Mouse (Mus musculus) kidney, embryonic 16.5 days (tissue): ENCODE measurements around the gene Btbd11. TPM values are rescaled to one million over a fixed set of nuclear protein-coding genes. Genes with fewer than 3 reads are reported as not detected.

Experiments
- ATAC-seq: fragments of 200-750 bp; cut with Nextera tagmentation; 2 replicates; pipeline ENCODE4 v1.8.0; 2017; ENCODE audit warnings: moderate TSS enrichment; ENCODE audit not compliant: low FRiP score, low TSS enrichment
- H3K27ac ChIP-seq: fragments of 300-500 bp; sonication (generic); 2 replicates; pipeline ENCODE4 v1.5.1; 2014; ENCODE audit warnings: low read length
- H3K27me3 ChIP-seq: fragments of 300-500 bp; sonication (generic); 2 replicates; pipeline ENCODE4 v1.6.1; 2014; ENCODE audit warnings: low read length, control low read depth, mixed read lengths; ENCODE audit not compliant: insufficient read depth
- H3K36me3 ChIP-seq: fragments of 300-500 bp; sonication (generic); 2 replicates; pipeline ENCODE4 v1.6.1; 2014; ENCODE audit warnings: low read length, control low read depth, mixed read lengths; ENCODE audit not compliant: insufficient read depth
- H3K4me1 ChIP-seq: fragments of 300-500 bp; sonication (generic); 2 replicates; pipeline ENCODE4 v1.6.1; 2014; ENCODE audit warnings: low read length, control low read depth, mixed read lengths; ENCODE audit not compliant: insufficient read depth
- H3K4me2 ChIP-seq: fragments of 300-500 bp; sonication (generic); replicated peaks from 2 replicates; pipeline ENCODE4 v1.6.1; 2014; ENCODE audit warnings: low read depth, low read length
- H3K4me3 ChIP-seq: fragments of 300-500 bp; sonication (generic); 2 replicates; pipeline ENCODE4 v1.5.1; 2014; ENCODE audit warnings: mild to moderate bottlenecking, low read length
- H3K9ac ChIP-seq: fragments of 300-500 bp; sonication (generic); replicated peaks from 2 replicates; pipeline ENCODE4 v1.6.1; 2014; ENCODE audit warnings: low read length
- H3K9me3 ChIP-seq: fragments of 300-500 bp; sonication (generic); 2 replicates; pipeline ENCODE4 v1.6.1; 2016; ENCODE audit warnings: low read length, control low read depth
- WGBS: fragments of 180-500 bp; shearing (Covaris S2); extraction: QIAGEN DNeasy Blood & Tissue Kit; methylation state at CpG from one replicate; pipeline ENCODE4 v1.1.7; 2014; 5-methylcytosine and 5-hydroxymethylcytosine counted together
- polyA plus RNA-seq: library from polyadenylated mRNA; unstranded; fragments of >200 nt; fragmentation: Nextera tagmentation; extraction: Ambion mirVana; gene quantifications from 2 replicates; pipeline ENCODE4 v1.2.1, GENCODE M21; 2015

Btbd11 gene
- polyA plus RNA-seq, 1 experiment from 2014 or later: 10.7 TPM

DNA sequence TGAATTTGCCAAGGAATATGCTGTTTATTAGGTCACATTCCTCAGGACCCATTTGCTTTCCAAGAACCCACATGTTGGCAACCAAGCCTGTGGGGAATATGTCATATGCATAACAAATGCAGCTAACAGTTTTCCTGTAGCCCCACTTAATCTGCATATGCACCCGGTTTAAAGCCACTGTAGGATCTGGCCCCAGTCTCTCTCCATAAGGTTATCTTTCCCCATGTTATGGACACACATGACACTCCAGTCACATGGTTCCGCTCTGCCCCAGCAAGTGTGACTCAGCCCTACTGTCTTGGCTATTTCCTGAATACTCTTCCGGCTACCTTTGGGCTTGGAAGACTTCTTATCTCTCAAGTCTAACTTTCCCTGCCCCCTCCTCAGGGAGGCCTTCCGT lies 86.7 kb downstream of the Btbd11 start:
- peak; percentile 63; the same call in 1 of the 2 replicates for ATAC-seq
- 51% methylated on average over 4 of the region's 4 CpGs for WGBS

DNA sequence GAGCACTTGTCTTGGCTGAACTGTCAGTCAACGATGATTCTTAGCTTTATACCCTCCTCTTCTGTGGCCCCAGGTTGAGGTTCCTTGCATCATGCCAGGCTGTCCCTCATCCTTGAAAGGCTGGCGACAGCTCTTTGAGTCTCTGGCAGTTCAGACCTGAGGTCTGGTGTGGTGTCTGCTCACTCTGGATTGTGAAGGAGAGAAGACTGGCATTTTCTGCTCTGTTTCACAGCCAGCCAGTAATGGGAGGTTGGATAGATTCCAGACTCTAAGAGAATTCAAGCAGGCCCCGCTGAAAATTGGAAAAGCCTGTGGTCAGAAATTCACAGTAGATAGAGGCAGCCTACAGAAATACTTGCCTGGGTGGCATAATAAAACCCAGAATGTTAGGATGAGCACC lies 87.3 kb downstream of the Btbd11 start:
- H3K9me3 ChIP-seq: no peaks in the 10 kb centered on the region
- no peaks in the 10 kb centered on the region for H3K36me3 ChIP-seq
- H3K27ac ChIP-seq: peak overlapping the region; percentile 39

More for the DNA sequence above, 86.7 kb downstream of the Btbd11 start:
- peak overlapping the region; percentile 39 for H3K27ac ChIP-seq
- H3K4me2 ChIP-seq: no peak overlapping the region
- H3K4me3 ChIP-seq: no peak overlapping the region
- H3K27me3 ChIP-seq: no peaks in the 10 kb centered on the region
- peaks cover 10% of the 10 kb centered on the region for H3K4me1 ChIP-seq
- H3K36me3 ChIP-seq: no peaks in the 10 kb centered on the region
- no peak overlapping the region for H3K9ac ChIP-seq
- H3K9me3 ChIP-seq: no peaks in the 10 kb centered on the region

DNA sequence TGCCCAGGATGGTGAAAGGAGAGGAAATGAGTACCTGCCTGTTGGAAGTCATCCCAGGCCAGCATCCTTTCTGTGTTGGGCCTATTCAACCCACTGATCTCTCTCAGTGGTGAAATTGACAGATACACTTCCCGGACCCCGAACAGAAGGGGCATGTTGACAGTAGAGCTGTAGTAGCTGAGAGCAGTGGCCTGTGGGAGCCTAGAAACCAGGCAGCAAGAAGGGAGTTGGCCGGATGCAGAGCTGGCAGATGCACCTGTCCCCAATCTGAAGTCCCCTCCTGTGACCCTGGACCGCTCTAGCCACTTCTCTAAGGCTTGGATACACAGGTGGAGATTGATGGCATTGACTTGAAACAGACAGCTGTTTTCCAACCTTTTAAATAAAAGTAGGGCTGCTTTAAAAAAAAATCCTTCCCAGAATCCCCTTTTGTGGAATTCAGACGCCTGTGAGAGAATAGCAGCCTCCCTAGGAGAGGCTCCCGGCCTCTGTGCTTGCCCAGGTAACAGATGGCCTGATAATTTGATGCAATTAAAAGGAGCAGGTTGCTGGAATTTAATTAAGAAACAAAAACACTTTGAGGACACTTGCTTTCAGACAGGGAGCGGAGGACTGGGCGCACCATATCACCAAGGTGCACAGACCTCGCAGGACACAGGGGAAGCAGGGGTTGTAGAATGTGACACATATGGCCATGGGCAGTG lies 89.2 kb downstream of the Btbd11 start:
- H3K4me2 ChIP-seq: no peak overlapping the region
- 88% methylated on average over 9 of the region's 9 CpGs for WGBS
- ATAC-seq: no peak
- H3K4me3 ChIP-seq: no peak overlapping the region
- H3K4me1 ChIP-seq: peaks cover 10% of the 10 kb centered on the region
- no peaks in the 10 kb centered on the region for H3K27me3 ChIP-seq
- no peak overlapping the region for H3K9ac ChIP-seq
- no peaks in the 10 kb centered on the region for H3K9me3 ChIP-seq
- H3K27ac ChIP-seq: no peak overlapping the region
- H3K36me3 ChIP-seq: no peaks in the 10 kb centered on the region

More for the DNA sequence above, 87.3 kb downstream of the Btbd11 start:
- WGBS: 59% methylated on average over 3 of the region's 3 CpGs
- 0 out of 2 replicates have a peak, but pooled peaks have one; percentile 23 for ATAC-seq
- Histone ChIP-seq H3K9ac (no peak overlapping the region), H3K4me2 (no peak overlapping the region), H3K27me3 (no peaks in the 10 kb centered on the region), H3K4me1 (peaks cover 10% of the 10 kb centered on the region), H3K4me3 (no peak overlapping the region)

DNA sequence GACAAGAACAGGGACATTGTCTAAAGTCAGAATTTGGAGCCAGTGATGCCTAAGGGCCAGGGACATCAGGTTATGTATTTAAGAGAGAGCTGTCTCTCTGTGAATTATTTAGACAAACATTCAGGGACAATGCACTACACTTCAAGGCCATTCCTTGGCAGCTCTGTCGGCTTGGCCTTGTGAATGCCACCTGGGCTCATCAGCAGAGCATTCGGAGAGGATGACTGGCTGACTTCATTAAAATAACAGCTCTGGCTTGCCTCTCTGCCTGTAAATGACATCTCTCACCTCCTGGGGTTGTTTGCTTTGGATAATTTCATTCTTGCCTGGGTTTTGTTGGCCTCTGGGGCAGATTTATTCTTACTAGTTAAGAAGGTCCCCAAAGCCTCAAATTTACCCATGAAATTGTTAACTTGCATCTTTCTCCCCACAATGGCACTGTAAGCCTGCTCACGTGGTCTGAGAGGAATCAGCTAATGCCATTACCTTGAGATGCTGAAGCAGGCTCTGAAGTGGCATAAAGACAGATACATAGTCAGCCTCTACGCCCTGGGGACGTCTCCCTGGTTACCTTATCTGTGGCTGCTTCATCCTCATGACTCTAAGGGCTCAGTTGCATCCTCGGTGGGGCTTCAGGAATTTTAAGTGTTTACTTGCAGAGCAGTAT lies 93.5 kb downstream of the Btbd11 start:
- H3K9me3 ChIP-seq: no peaks in the 10 kb centered on the region
- no peak for ATAC-seq
- H3K9ac ChIP-seq: no peak overlapping the region
- H3K4me3 ChIP-seq: no peak overlapping the region
- 0 out of 2 replicates have a peak, but pooled peaks cover 4% of the 10 kb centered on the region for H3K4me1 ChIP-seq
- no peak overlapping the region for H3K27ac ChIP-seq
- no peaks in the 10 kb centered on the region for H3K27me3 ChIP-seq
- no peaks in the 10 kb centered on the region for H3K36me3 ChIP-seq
- WGBS: 57% methylated on average over 6 of the region's 6 CpGs
- H3K4me2 ChIP-seq: no peak overlapping the region

- H3K27ac ChIP-seq: no peak overlapping the region
- no peak overlapping the region for H3K4me2 ChIP-seq
- no peak overlapping the region for H3K4me3 ChIP-seq
- no peak for ATAC-seq
- H3K9ac ChIP-seq: no peak overlapping the region
- H3K9me3 ChIP-seq: no peaks in the 10 kb centered on the region
- H3K36me3 ChIP-seq: no peaks in the 10 kb centered on the region
- no peaks in the 10 kb centered on the region for H3K27me3 ChIP-seq
- WGBS: 8% methylated on average over 3 of the region's 3 CpGs
- 0 out of 2 replicates have a peak, but pooled peaks cover 4% of the 10 kb centered on the region for H3K4me1 ChIP-seq
Measured at GRCm38 (mm10) chr10:85481106-85481505, 94.5 kb downstream of the Btbd11 start.

GRCm38 (mm10) chr10:85482064-85482473 lies 95.5 kb downstream of the Btbd11 start:
- Histone ChIP-seq H3K4me3 (no peak overlapping the region), H3K27ac (no peak overlapping the region), H3K27me3 (no peaks in the 10 kb centered on the region), H3K36me3 (no peaks in the 10 kb centered on the region), H3K9me3 (no peaks in the 10 kb centered on the region), H3K4me2 (no peak overlapping the region), H3K4me1 (0 out of 2 replicates have a peak, but pooled peaks cover 4% of the 10 kb centered on the region), H3K9ac (no peak overlapping the region)
- 51% methylated on average over 4 of the region's 4 CpGs for WGBS
- no peak for ATAC-seq

DNA sequence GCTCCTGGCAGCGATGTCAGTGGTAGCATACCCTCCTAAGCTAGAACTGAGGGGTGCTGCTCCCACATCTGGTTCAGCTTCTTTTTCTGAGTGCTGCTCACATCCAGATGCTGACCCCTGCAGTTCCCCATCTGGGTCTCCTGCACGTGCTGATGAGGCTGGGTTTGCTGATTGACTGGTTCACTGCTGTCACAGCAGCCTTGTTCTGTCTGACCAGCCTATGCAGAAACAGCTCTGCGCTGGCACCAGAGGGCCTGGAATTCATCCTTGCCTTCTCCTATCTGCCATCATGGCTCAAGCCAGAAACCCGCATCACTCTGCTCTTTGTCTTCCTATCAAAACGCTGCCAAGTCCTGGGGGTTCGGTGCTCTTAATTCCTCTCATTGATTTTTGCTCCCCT lies 95.9 kb downstream of the Btbd11 start:
- 57% methylated on average over 6 of the region's 6 CpGs for WGBS
- no peak overlapping the region for H3K27ac ChIP-seq

DNA sequence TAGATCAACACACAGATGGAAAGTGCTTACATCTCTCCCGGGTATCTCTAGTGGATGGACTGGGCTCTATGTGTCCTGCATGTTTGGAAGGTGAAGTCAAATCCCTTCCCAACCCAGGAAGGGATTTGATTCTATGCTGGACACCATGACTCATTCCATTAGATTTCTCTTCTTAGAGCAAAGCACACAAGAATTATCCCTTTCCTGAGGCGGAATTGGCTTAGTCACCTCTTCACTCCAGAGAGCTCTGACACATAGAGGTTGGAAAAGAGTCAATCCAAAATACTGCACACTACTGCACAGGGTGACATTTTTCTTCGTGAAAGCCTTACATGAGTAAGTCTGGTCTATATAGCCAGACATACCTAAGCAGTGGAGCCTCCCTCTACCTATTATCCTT lies 99.8 kb downstream of the Btbd11 start:
- H3K9ac ChIP-seq: no peak overlapping the region
- no peak overlapping the region for H3K4me3 ChIP-seq
- H3K4me2 ChIP-seq: no peak overlapping the region
- WGBS: 83% methylated on average over 3 of the region's 3 CpGs
- 0 out of 2 replicates have a peak, but pooled peaks cover 4% of the 10 kb centered on the region for H3K4me1 ChIP-seq
- H3K27ac ChIP-seq: no peak overlapping the region
- no peaks in the 10 kb centered on the region for H3K27me3 ChIP-seq
- H3K36me3 ChIP-seq: no peaks in the 10 kb centered on the region
- 0 out of 2 replicates have a peak, but pooled peaks cover 2% of the 10 kb centered on the region for H3K9me3 ChIP-seq
- ATAC-seq: no peak

More for the DNA sequence above, 95.9 kb downstream of the Btbd11 start:
- Histone ChIP-seq H3K4me3 (no peak overlapping the region), H3K9ac (no peak overlapping the region), H3K27me3 (no peaks in the 10 kb centered on the region), H3K4me2 (no peak overlapping the region), H3K36me3 (no peaks in the 10 kb centered on the region), H3K9me3 (no peaks in the 10 kb centered on the region), H3K4me1 (0 out of 2 replicates have a peak, but pooled peaks cover 4% of the 10 kb centered on the region)
- ATAC-seq: no peak

DNA sequence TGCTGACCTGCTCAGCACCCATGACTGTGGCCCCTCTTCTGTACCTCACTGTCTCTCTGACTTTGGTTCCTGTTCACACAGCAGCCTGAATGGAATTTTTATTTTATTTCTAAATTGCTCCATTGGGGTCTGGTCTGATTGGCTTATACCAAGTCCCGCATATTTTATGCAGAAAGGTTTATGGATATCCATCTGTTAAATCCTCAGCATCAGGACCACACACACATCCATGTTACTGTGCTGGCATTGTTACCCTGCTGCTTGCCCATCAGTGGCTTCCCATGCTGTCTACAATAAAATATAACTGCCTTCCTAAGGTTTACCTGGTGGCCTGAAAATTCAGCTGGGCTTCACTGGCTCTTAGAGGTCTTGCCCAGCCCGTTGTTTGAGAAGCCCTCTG lies 106.0 kb downstream of the Btbd11 start:
- H3K4me3 ChIP-seq: no peak overlapping the region
- ATAC-seq: 0 out of 2 replicates have a peak, but pooled peaks have one; percentile 31
- H3K9ac ChIP-seq: no peak overlapping the region
- H3K27me3 ChIP-seq: no peaks in the 10 kb centered on the region
- peaks cover 4% of the 10 kb centered on the region; the same call in 1 of the 2 replicates for H3K4me1 ChIP-seq
- no peak overlapping the region for H3K27ac ChIP-seq
- 0 out of 2 replicates have a peak, but pooled peaks cover 2% of the 10 kb centered on the region for H3K9me3 ChIP-seq
- H3K36me3 ChIP-seq: no peaks in the 10 kb centered on the region
- no peak overlapping the region for H3K4me2 ChIP-seq
- 89% methylated on average over 2 of the region's 2 CpGs for WGBS

- H3K4me1 ChIP-seq: peaks cover 6% of the 10 kb centered on the region; the same call in 1 of the 2 replicates
- no peak overlapping the region for H3K4me2 ChIP-seq
- no peaks in the 10 kb centered on the region for H3K9me3 ChIP-seq
- H3K36me3 ChIP-seq: no peaks in the 10 kb centered on the region
- ATAC-seq: peak; percentile 35; the same call in 1 of the 2 replicates
- no peak overlapping the region for H3K4me3 ChIP-seq
- H3K9ac ChIP-seq: no peak overlapping the region
- no peaks in the 10 kb centered on the region for H3K27me3 ChIP-seq
- H3K27ac ChIP-seq: no peak overlapping the region
- 33% methylated on average over 8 of the region's 8 CpGs for WGBS
Measured at GRCm38 (mm10) chr10:85496358-85496757, 109.7 kb downstream of the Btbd11 start.
